Mouse (Mus musculus): ENCODE data around the gene Cldn7.

Gene Cldn7

DNA sequence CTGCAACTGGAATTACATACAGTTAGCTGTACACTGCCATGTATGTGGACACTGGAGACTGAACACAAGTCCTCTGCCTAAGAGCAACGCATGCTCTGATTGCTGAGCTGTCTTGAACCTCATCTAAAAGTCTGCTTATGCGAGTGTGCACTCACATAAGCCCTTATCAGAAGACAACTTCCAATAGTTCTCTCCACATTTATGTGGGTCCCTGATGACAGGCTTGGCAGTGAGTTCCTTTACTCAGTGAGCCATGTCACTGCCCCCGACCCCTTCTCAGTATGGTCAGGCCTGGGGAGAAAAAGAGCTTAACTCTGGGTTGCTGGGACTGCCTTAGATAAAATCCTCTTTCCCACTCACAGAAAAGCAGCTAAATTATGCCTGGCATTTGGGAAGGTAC lies 52.1 kb downstream of the Cldn7 start, which contains the start of gene Dlg4:
Dlg4 (plus strand) TSS at position 274 of the 400 bp plus-strand sequence.
- no peak for DNase-seq

- DNase-seq, result no peak
Measured at GRCm38 (mm10) chr11:70017199-70017767, 52.7 kb downstream of the Cldn7 start.

Measured in layer of hippocampus, adult 9-11 months (tissue).